Comparison of ENCODE assay signal across 19 mouse cellular contexts in the genomic region with DNA sequence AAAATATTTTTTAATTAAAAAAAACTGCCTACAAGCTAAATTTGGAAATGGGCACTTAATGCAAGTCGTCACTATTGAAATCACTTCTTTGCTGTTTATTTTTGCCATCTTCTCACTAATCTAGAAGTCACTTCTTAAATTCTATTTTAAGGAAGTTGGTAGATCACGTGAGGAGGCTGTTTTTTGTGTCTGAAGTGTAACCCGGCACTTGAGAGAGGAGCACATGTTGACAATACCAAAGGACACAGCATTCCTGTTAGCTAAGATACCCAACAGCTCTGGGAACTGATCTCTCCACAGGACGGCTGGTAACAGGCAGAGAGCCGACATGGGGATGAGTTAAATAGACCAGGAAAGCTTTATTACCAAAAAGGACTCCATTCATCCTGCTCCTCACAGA.
DNase-seq lines count a peak whose midpoint lies in the region; ATAC-seq and TF ChIP-seq lines count a peak whose summit lies in the region.
"Had no signal": no experiment of that assay in that cellular context is flagged by ENCODE, and none has a peak within 500 bp of the region (broad histone marks: within the 10 kb centered on the region; RNA-seq: fewer than 3 reads in every experiment).

No protein-coding gene starts in this region.

- DNase-seq in gastrocnemius, adult 2 months, result no peak
- no peak for DNase-seq in gastrocnemius, adult 8-10 months (ENCODE audit: low spot score in 2 of 2)
- no peak for DNase-seq in left cerebral cortex, adult 2 months (ENCODE audit: extremely low spot score in 1 of 2, low spot score in 2 of 2)
- no peak for DNase-seq in left cerebral cortex, postnatal 36 days (ENCODE audit: low spot score in 2 of 2)
- no peak for DNase-seq in CH12.LX (ENCODE audit: extremely low read depth)
- DNase-seq in layer of hippocampus, postnatal 10 days (ENCODE audit: low spot score in 2 of 2), result no peak
- no peak for DNase-seq in right cerebral cortex, adult 18-20 months
- DNase-seq: gastrocnemius, postnatal 36 days; liver, embryonic 13.5 days; spleen, adult 18-20 months; thymus, postnatal 25 days had no signal

- no peak for ATAC-seq in heart, embryonic 16.5 days (replicated peaks; ENCODE audit: extremely low read depth, insufficient read depth, low FRiP score)
- ATAC-seq: intestine, embryonic 16.5 days had no signal

- TF ChIP-seq CTCF in gastrocnemius, adult 2 months (IDR thresholded peaks at IDR 0.05), result no peak
- TF ChIP-seq CTCF in left cerebral cortex, adult 2 months (IDR thresholded peaks at IDR 0.05), result no peak
- no peak for TF ChIP-seq CTCF in CH12.LX (conservative IDR thresholded peaks at IDR 0.05 in 1 of 2, IDR thresholded peaks at IDR 0.05 in 1 of 2; ENCODE audit: low read depth in 2 of 2, low read length in 2 of 2)

- dilution Hi-C loops in CH12.LX (cut with MboI; ENCODE audit: extremely low pct_ligation_motif_present, extremely low pct_unique_long_range_greater_than_20kb, low sequenced_read_pairs), result no loop called here

- H3K36me3 ChIP-seq in CH12.LX (replicated peaks in 1 of 2; ENCODE audit: control insufficient read depth in 1 of 2, insufficient read depth in 1 of 2, low read length in 1 of 2), result peaks cover 74 to 90% of the 10 kb centered on the region in 2 experiments
- H3K36me3 ChIP-seq in heart, embryonic 16.5 days (ENCODE audit: control insufficient read depth, insufficient read depth), result no peaks in the 10 kb centered on the region
- H3K36me3 ChIP-seq: kidney, embryonic 15.5 days; limb, embryonic 10.5 days; liver, embryonic 13.5 days had no signal

- TF ChIP-seq POLR2A in CH12.LX (IDR thresholded peaks at IDR 0.05; ENCODE audit: low read depth, low read length), result no peak

- TF ChIP-seq RAD21 in CH12.LX (IDR thresholded peaks at IDR 0.05; ENCODE audit: low read depth, low read length), result no peak

- TF ChIP-seq EP300 in CH12.LX (IDR thresholded peaks at IDR 0.05; ENCODE audit: low read length), result no peak

- H3K4me2 ChIP-seq in CH12.LX (ENCODE audit: insufficient read depth, low read depth, poor library complexity, severe bottlenecking), result no peak overlapping the region
- H3K4me2 ChIP-seq in heart, embryonic 16.5 days (ENCODE audit: low read depth, low read length), result no peak overlapping the region
- H3K4me2 ChIP-seq: embryonic facial prominence, embryonic 12.5 days; hindbrain, embryonic 14.5 days; kidney, embryonic 15.5 days; liver, embryonic 13.5 days; neural tube, embryonic 12.5 days had no signal

- no peak overlapping the region for H3K9ac ChIP-seq in CH12.LX (ENCODE audit: insufficient read depth, low read depth)
- H3K9ac ChIP-seq in heart, embryonic 16.5 days (ENCODE audit: low read length), result no peak overlapping the region
- H3K9ac ChIP-seq: embryonic facial prominence, embryonic 12.5 days; hindbrain, embryonic 14.5 days; kidney, embryonic 15.5 days; liver, embryonic 13.5 days; neural tube, embryonic 12.5 days had no signal

- peaks cover 11 to 67% of the 10 kb centered on the region in 2 experiments for H3K4me1 ChIP-seq in CH12.LX (ENCODE audit: control insufficient read depth in 1 of 2, insufficient read depth in 2 of 2)
- peaks cover 63% of the 10 kb centered on the region for H3K4me1 ChIP-seq in heart, embryonic 16.5 days (ENCODE audit: control insufficient read depth, insufficient read depth, low read length)
- H3K4me1 ChIP-seq: liver, embryonic 13.5 days had no signal

- in situ Hi-C loops in CH12.LX (cut with MboI; ENCODE audit: low pct_ligation_motif_present, low pct_unique_long_range_greater_than_20kb, low sequenced_read_pairs), result no loop called here

- intact Hi-C loops in gastrocnemius, adult 2 months (cut with DNase I), result loop anchor here (5.0 kb wide), 2 partner anchors 41 to 191 kb away; no protein-coding TSS in a partner anchor
- intact Hi-C loops in left cerebral cortex, adult 2 months (cut with DNase I), result loop anchor here (10.0 kb wide), 1 partner anchor 404 kb away; no protein-coding TSS in a partner anchor
- intact Hi-C loops in left cerebral cortex, postnatal 36 days (cut with DNase I), result no loop called here

- H3K9me3 ChIP-seq in CH12.LX (replicated peaks; ENCODE audit: low read length), result no peaks in the 10 kb centered on the region
- H3K9me3 ChIP-seq in heart, embryonic 16.5 days (replicated peaks; ENCODE audit: control insufficient read depth, low read length), result no peaks in the 10 kb centered on the region
- H3K9me3 ChIP-seq: embryonic facial prominence, embryonic 12.5 days; forebrain, embryonic 10.5 days; kidney, embryonic 15.5 days; limb, embryonic 10.5 days; liver, embryonic 13.5 days; neural tube, embryonic 12.5 days had no signal

- 31% methylated on average over 5 of the region's 5 CpGs for WGBS in heart, embryonic 16.5 days

- peaks cover 21% of the 10 kb centered on the region for H3K79me2 ChIP-seq in CH12.LX (replicated peaks; ENCODE audit: control insufficient read depth, extremely low read depth, insufficient read depth, poor library complexity, severe bottlenecking)

- no peak overlapping the region for H3K4me3 ChIP-seq in gastrocnemius, adult 2 months
- H3K4me3 ChIP-seq in left cerebral cortex, adult 2 months, result no peak overlapping the region
- no peak overlapping the region for H3K4me3 ChIP-seq in CH12.LX (replicated peaks in 1 of 3; ENCODE audit: low read depth in 2 of 3, low read length in 2 of 3, poor library complexity in 1 of 3)
- H3K4me3 ChIP-seq in heart, embryonic 16.5 days (ENCODE audit: low read length), result no peak overlapping the region
- H3K4me3 ChIP-seq: embryonic facial prominence, embryonic 12.5 days; forebrain, embryonic 10.5 days; kidney, embryonic 15.5 days; limb, embryonic 10.5 days; liver, embryonic 13.5 days; neural tube, embryonic 12.5 days had no signal

- no peaks in the 10 kb centered on the region for H3K27me3 ChIP-seq in CH12.LX (replicated peaks)
- no peaks in the 10 kb centered on the region for H3K27me3 ChIP-seq in heart, embryonic 16.5 days (ENCODE audit: control insufficient read depth, insufficient read depth, low read length)
- H3K27me3 ChIP-seq: embryonic facial prominence, embryonic 12.5 days; kidney, embryonic 15.5 days; liver, embryonic 13.5 days; neural tube, embryonic 12.5 days had no signal

- H3K27ac ChIP-seq in gastrocnemius, adult 2 months, result peak overlapping the region; percentile 86
- peak overlapping the region; percentile 65; the same call in 1 of the 2 replicates for H3K27ac ChIP-seq in left cerebral cortex, adult 2 months
- H3K27ac ChIP-seq in CH12.LX (ENCODE audit: insufficient read depth, low read depth), result no peak overlapping the region
- peak overlapping the region; percentile 68 for H3K27ac ChIP-seq in heart, embryonic 16.5 days (ENCODE audit: low read length)
- H3K27ac ChIP-seq: limb, embryonic 10.5 days; liver, embryonic 13.5 days; neural tube, embryonic 12.5 days had no signal

TF ChIP-seq in CH12.LX, 34 proteins besides CTCF, POLR2A, EP300 and RAD21:
- no peak for TF ChIP-seq POLR2AphosphoS2 (IDR thresholded peaks at IDR 0.05; ENCODE audit: low read depth, low read length)
- TF ChIP-seq UBTF (IDR thresholded peaks at IDR 0.05; ENCODE audit: low read depth, low read length), result no peak
- TF ChIP-seq MAFK (IDR thresholded peaks at IDR 0.05; ENCODE audit: insufficient replicate concordance, low read length), result 0 out of 2 replicates have a peak, but pooled peaks have one; percentile 4
- peak; percentile 24; the same call in 1 of the 2 replicates for TF ChIP-seq USF1 (IDR thresholded peaks at IDR 0.05; ENCODE audit: low read depth, low read length)
- no peak for TF ChIP-seq KAT2A (IDR thresholded peaks at IDR 0.05; ENCODE audit: insufficient replicate concordance, low read length)
- TF ChIP-seq MAX (IDR thresholded peaks at IDR 0.05; ENCODE audit: low read length), result 0 out of 2 replicates have a peak, but pooled peaks have one; percentile 18
- peak; percentile 60 for TF ChIP-seq BHLHE40 (IDR thresholded peaks at IDR 0.05; ENCODE audit: low read depth, low read length)
TF ChIP-seq in CH12.LX: peak in this region for 4.
